Mouse (Mus musculus) cerebellum, postnatal 14 days (tissue): ENCODE data around the gene Mrpl12.
A peak's percentile ranks its signal among the peaks of the same experiment; 100 is the strongest.

Experiments used
- DNase-seq, 2 experiments: peaks; one replicate each; pipeline ENCODE4 v3.0.0; 2021; ENCODE audit warnings: mixed read lengths in 2 of 2

The Mrpl12 gene

GRCm38 (mm10) chr11:120484265-120484981 is at the start of gene Mrpl12:
Mrpl12 (plus strand) TSS chr11:120484613.
- DNase-seq = peak; percentile 88 to 91

- peak; percentile 93 to 95 for DNase-seq
These were observed 47.1 kb upstream of the Mrpl12 start, which contains the start of gene Nploc4 for GRCm38 (mm10) chr11:120437152-120437856. Nploc4 (minus strand) TSS chr11:120437708.

- DNase-seq = no peak
These were observed 46.5 kb upstream of the Mrpl12 start for GRCm38 (mm10) chr11:120437857-120438385.

GRCm38 (mm10) chr11:120442344-120442743 is 42.1 kb upstream of the Mrpl12 start, which contains the start of gene Tspan10:
Tspan10 (plus strand) TSS chr11:120442644.
- DNase-seq = no peak

- no peak for DNase-seq
These were observed 41.6 kb upstream of the Mrpl12 start for GRCm38 (mm10) chr11:120442765-120443280.

- DNase-seq = no peak
These were observed 40.3 kb upstream of the Mrpl12 start for GRCm38 (mm10) chr11:120444106-120444505.

GRCm38 (mm10) chr11:120445475-120445874 is 38.9 kb upstream of the Mrpl12 start:
- DNase-seq = no peak

- no peak for DNase-seq
These were observed 37.2 kb upstream of the Mrpl12 start for GRCm38 (mm10) chr11:120447179-120447578.

- DNase-seq = no peak
These were observed 32.2 kb upstream of the Mrpl12 start for GRCm38 (mm10) chr11:120452246-120452645.

- DNase-seq = no peak
These were observed 31.1 kb upstream of the Mrpl12 start, which contains the start of gene Pde6g for GRCm38 (mm10) chr11:120453306-120453705. Pde6g (minus strand) TSS chr11:120453500.

GRCm38 (mm10) chr11:120454965-120455364 is 29.4 kb upstream of the Mrpl12 start:
- no peak for DNase-seq

GRCm38 (mm10) chr11:120455413-120455812 is 29.0 kb upstream of the Mrpl12 start:
- DNase-seq = no peak

GRCm38 (mm10) chr11:120457370-120457769 is 27.0 kb upstream of the Mrpl12 start:
- no peak for DNase-seq

GRCm38 (mm10) chr11:120457772-120458751 is 26.4 kb upstream of the Mrpl12 start, which contains the start of the genes Oxld1 and Ccdc137:
Oxld1 (minus strand) TSS chr11:120458068.
Ccdc137 (plus strand) TSS chr11:120458115.
- peak; percentile 79 to 84 for DNase-seq

GRCm38 (mm10) chr11:120458847-120459597 is 25.4 kb upstream of the Mrpl12 start:
- DNase-seq = peak in 1 of 2 experiments; percentile 28

GRCm38 (mm10) chr11:120463536-120463935 is 20.9 kb upstream of the Mrpl12 start:
- DNase-seq = no peak

- no peak for DNase-seq
These were observed 20.0 kb upstream of the Mrpl12 start for GRCm38 (mm10) chr11:120464365-120464764.

GRCm38 (mm10) chr11:120465521-120465920 is 18.9 kb upstream of the Mrpl12 start:
- DNase-seq = no peak

GRCm38 (mm10) chr11:120467051-120467735 is 17.2 kb upstream of the Mrpl12 start, which contains the start of gene Arl16:
Arl16 (minus strand) TSS chr11:120467607.
- peak; percentile 94 to 96 for DNase-seq

- no peak for DNase-seq
These were observed 16.7 kb upstream of the Mrpl12 start for GRCm38 (mm10) chr11:120467736-120468092.

- no peak for DNase-seq
These were observed 12.4 kb upstream of the Mrpl12 start for GRCm38 (mm10) chr11:120472052-120472451.
